Mouse (Mus musculus): ENCODE results near the gene 4930426L09Rik. TPM values are rescaled to one million over a fixed set of nuclear protein-coding genes. Genes with fewer than 3 reads are reported as not detected.
A peak's percentile ranks its signal among the peaks of the same experiment; 100 is the strongest.

4930426L09Rik gene
- total RNA-seq (2021) (under 1 TPM; 0.78 to 0.90 TPM), polyA plus RNA-seq (2012; rRNA removed) (0.13 and 0.28 TPM in 2 replicates)
- long read RNA-seq: 0 reads

GRCm38 (mm10) chr2:18998054-18998478 is at the start of gene 4930426L09Rik, which contains the start of gene Pip4k2a:
TSS of gene 4930426L09Rik (plus strand) at chr2:18998343.
TSS of gene Pip4k2a (minus strand) at chr2:18998126.
- DNase-seq: peak; percentile 97

- no peak for DNase-seq
Measured at GRCm38 (mm10) chr2:18948741-18949140, 49.4 kb upstream of the 4930426L09Rik start.

GRCm38 (mm10) chr2:18950758-18951157 is 47.4 kb upstream of the 4930426L09Rik start:
- DNase-seq: no peak

- DNase-seq: no peak
Measured at GRCm38 (mm10) chr2:18952102-18952673, 46.0 kb upstream of the 4930426L09Rik start.

- no peak for DNase-seq
Measured at GRCm38 (mm10) chr2:18954422-18954821, 43.7 kb upstream of the 4930426L09Rik start.

GRCm38 (mm10) chr2:18955022-18955421 is 43.1 kb upstream of the 4930426L09Rik start:
- DNase-seq: no peak

- DNase-seq: no peak
Measured at GRCm38 (mm10) chr2:18955671-18956070, 42.5 kb upstream of the 4930426L09Rik start.

- no peak for DNase-seq
Measured at GRCm38 (mm10) chr2:18956424-18956823, 41.7 kb upstream of the 4930426L09Rik start.

DNA sequence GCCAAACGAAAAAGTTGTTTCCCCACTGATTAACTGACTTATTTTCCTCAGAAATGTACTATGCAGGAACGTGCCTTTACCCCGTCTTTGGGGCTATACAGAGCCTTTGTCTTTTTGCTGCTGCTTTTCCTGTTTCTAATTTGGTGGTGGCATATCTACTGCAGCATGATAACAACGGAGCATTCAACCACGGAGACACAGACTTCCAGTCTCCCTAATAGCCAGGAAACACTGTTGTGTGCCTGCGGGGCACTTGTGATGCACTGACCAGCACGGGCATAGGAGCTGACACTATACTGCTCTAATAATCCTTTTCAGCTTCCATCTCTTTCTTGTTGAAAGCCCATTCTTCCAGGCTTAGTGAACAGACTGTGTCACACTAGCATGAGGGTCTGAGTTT is 41.2 kb upstream of the 4930426L09Rik start:
- no peak for DNase-seq

DNA sequence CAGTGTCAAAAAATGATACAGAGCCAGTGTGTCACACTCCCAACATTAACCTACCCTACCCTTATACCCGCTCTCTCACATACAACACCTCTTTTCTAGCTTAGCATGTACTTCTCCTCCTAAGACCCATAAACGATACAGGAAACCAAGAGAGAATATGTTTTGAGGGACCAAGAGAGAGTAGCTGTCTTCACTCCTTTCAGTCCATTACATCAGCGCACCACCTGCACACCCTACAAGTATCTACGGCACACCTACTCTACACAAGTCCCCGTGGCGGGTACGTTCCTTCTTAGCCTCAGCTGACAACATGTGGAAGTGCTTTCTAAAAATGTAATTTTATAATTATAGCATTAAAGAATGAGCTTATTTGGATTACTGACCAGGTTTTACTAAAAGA is 40.7 kb upstream of the 4930426L09Rik start:
- DNase-seq: no peak

DNA sequence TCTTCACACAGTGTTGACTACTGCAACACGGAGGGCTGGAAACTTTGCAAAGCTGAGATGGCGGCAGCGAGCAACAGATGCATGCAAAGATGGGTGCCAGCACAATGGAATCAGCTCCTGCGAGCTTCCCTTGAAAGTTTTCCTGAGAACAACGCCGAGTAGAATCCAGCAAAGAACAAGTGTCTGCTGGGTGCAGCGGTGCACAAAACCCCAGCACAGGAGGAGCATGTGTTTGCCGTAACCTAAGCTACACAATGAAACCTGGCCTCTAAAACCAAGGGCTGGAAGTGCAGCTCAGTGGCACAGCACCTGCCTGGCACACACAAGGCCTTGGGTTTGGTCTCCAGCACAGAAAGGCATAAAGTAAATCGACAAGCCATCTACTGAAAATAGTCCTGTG is 40.1 kb upstream of the 4930426L09Rik start:
- no peak for DNase-seq

- DNase-seq: no peak
Measured at GRCm38 (mm10) chr2:18958501-18958900, 39.6 kb upstream of the 4930426L09Rik start.

DNA sequence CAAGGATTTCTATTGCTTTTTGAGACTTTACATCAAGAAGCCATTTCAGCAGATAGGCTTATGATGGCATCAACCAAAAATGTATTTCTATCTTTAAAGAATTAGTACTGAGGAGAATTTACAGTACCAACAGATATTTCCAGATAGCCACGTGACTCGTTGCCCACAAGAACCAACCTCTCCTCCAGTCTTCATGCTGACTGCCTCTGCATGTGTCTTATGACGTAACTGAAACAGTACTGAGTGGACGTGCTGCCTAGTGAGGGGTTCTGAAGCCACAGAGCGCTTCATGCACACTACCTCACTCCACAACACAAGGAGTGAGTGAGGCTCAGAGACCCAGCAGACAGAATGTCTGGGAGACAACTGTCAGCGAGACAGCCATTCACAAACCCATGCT is 39.1 kb upstream of the 4930426L09Rik start:
- DNase-seq: no peak

- no peak for DNase-seq
Measured at GRCm38 (mm10) chr2:18959558-18959957, 38.6 kb upstream of the 4930426L09Rik start.

DNA sequence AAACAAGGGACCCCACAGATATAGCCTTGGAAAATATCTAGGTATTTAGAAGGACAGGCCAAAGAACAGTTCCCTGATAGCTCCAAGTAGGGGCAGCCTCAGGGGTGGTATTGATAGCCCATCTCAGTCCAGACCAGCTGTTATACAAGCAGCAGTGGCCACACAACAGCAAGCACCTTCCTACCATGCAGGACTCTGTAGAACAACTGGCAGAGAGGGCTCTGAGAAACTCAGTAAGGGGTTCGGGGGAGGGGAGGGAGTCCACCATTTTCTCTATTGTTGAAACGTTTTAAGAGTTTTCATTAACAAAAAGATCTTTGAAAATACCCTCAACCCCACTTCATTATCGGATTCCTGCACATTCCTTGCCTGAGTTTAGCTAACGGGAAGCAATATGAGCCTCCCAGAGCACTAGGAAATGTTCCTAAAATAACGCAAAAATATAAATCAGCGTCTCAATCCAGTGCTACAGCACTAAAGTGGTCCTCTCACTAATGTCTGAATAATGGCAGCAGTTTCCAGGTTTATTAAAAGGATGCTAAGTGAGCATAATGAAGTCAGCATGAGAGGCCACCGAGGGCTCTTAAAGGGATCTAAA is 37.7 kb upstream of the 4930426L09Rik start:
- no peak for DNase-seq

GRCm38 (mm10) chr2:18962502-18962901 is 35.6 kb upstream of the 4930426L09Rik start:
- no peak for DNase-seq

DNA sequence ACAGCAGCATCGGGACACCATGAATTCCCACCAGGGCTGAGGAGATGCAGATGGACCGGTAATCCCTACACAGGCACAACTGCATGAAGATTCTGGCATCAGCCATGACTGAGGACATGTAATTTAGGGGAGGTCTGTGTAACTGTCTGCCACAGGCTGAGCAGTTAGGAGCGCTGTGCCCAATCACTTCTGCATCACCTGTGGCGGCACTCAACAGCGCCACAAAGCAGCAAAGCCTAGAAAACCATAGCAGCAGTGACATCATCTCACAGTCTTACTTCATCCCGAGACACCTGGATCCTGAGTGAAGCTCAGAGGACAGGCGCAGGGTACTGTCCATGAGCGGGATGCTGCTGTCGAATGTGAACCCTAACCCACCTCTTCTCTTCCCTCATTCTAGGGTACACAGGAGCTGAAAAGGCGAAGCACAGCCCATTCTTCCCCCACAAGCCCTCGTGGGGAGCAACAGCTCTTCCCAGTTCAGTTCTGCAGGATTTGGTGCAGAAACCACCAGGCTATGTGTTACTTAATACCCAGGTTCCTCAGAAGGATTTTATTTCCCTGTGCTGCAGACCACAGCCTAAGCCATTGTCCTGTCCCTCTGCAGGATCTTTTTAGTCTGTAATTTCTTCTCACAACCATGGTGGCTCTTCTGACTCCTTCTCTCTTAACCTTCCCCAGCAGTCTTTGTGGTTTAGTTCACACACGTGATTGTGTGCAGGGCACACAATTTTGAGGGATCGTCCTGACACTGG is 34.7 kb upstream of the 4930426L09Rik start:
- DNase-seq: no peak

DNA sequence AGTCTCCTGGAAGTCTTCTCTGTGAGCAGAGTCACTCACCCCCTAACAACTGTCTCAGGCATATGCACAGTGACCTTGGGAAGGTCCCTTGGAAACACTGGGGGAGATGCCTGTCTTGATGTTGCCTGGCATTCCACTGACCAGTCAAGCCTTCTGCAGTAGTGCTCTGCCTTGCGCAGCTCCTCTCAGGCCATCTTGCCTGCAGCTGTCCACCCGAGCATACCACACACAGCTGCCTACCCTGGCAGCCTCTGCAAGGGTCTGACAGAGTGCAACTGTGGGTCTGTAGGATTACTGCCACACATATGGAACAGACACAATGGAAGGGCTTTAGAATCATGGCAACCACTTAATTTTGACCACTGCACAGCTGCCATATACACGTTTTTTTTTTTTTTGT is 33.0 kb upstream of the 4930426L09Rik start:
- no peak for DNase-seq

DNA sequence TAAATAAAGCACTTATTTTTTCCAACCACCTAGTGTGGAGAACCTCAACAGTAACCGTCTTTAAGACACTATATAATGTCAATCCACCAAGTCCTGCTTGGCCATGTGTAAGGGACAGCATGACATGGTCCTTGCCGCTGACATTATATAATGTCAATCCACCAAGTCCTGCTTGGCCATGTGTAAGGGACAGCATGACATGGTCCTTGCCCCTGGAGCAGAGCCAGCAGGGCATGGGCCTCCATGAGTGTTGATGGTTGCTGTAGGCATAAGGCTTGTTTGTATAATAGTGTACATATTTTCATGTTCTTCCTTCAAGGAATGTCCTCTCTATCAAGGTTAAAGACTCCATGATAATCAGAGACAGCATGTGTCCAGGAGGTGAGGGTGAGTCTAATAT is 32.2 kb upstream of the 4930426L09Rik start:
- no peak for DNase-seq

DNA sequence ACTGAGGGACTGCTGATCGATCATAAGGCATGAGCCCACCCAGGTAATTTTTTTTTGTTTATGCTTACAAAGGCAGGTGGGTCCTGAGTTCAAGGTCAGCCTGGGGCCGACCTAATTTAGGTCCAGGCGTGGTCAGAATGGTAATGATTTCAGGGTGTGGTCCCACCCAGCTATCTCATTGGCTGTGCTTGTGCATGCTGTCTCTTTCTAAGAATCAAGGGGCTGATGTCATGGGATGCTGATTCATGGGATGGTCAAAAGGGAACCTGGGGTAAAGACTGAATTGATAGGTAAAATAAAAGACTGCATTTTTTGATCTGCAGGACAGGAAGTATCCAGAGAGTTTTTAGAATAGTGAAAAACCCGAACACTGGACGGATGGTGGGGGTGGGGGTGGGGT is 31.6 kb upstream of the 4930426L09Rik start:
- DNase-seq: no peak

GRCm38 (mm10) chr2:18967451-18968063 is 30.6 kb upstream of the 4930426L09Rik start:
- no peak for DNase-seq

- no peak for DNase-seq
Measured at GRCm38 (mm10) chr2:18969066-18969681, 29.0 kb upstream of the 4930426L09Rik start.
